Mouse (Mus musculus): Measurements from ENCODE around the gene Vmn1r208. TPM values are rescaled to one million over a fixed set of nuclear protein-coding genes. Genes with fewer than 3 reads are reported as not detected.

Vmn1r208 gene
- polyA plus RNA-seq, 1 experiment from 2014 or later = not detected

Other genes starting within 250 kb of the Vmn1r208 start
- gene Vmn1r204, start 224.2 kb downstream of the Vmn1r208 start, polyA plus RNA-seq (2015; fragmentation: Nextera tagmentation; extraction: Ambion mirVana) = not detected in 2 replicates
- gene Vmn1r205, start 184.4 kb downstream of the Vmn1r208 start, polyA plus RNA-seq (2015; fragmentation: Nextera tagmentation; extraction: Ambion mirVana) = not detected in 2 replicates
- gene Vmn1r206, start 153.1 kb downstream of the Vmn1r208 start, polyA plus RNA-seq (2015; fragmentation: Nextera tagmentation; extraction: Ambion mirVana) = not detected in 2 replicates
- not detected in 2 replicates for gene Vmn1r207-ps, start 47.8 kb downstream of the Vmn1r208 start, polyA plus RNA-seq (2015; fragmentation: Nextera tagmentation; extraction: Ambion mirVana)
- gene Vmn1r209, start 32.3 kb upstream of the Vmn1r208 start, polyA plus RNA-seq (2015; fragmentation: Nextera tagmentation; extraction: Ambion mirVana) = not detected in 2 replicates
- not detected in 2 replicates for gene Vmn1r210, start 53.9 kb upstream of the Vmn1r208 start, polyA plus RNA-seq (2015; fragmentation: Nextera tagmentation; extraction: Ambion mirVana)
- not detected in 2 replicates for gene Vmn1r211, start 80.2 kb upstream of the Vmn1r208 start, polyA plus RNA-seq (2015; fragmentation: Nextera tagmentation; extraction: Ambion mirVana)
- not detected in 2 replicates for gene Vmn1r212, start 106.8 kb upstream of the Vmn1r208 start, polyA plus RNA-seq (2015; fragmentation: Nextera tagmentation; extraction: Ambion mirVana)
- gene Vmn1r213, start 230.3 kb upstream of the Vmn1r208 start, polyA plus RNA-seq (2015; fragmentation: Nextera tagmentation; extraction: Ambion mirVana) = not detected in 2 replicates